Mouse (Mus musculus): ENCODE data around the gene Lbhd2. TPM values are rescaled to one million over a fixed set of nuclear protein-coding genes. Genes with fewer than 3 reads are reported as not detected.

Gene Lbhd2
- polyA plus RNA-seq, 1 experiment from 2014 or later = 14.3 TPM

DNA sequence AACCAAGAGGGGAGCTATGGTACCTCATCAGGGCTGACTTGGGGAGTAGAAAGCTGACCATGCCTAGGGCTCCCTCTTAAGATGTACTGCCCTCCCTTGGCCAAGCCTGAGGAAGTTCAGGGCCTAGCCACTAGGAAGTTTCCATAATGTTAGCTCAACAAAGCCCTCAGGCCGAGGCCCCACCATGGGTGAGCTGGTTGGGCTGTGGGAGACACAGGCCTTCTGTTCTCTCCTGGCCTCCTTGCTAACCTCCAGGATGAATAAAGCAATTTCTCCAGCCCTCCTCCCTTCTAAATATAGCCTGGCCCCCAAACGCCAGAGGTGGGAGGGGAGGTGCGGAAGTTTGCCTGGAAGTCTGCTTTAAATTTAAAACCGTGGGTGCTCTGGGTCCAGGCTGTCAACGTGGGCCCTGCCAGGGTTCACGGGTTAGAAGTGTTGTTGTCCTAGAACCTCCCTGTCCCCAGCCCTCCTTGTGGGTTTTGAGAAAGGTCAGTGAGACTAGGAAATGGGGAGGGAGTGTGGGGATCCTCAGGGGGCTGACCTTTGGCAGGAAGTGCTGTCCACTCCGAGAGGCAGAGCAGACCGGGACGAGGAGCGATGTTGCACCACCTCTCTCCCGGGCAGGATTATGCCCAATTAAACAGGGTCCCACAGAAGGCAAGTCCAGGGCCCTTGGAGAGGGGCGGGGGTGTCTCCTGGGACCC lies 6.1 kb downstream of the Lbhd2 start:
- peak; percentile 74 for DNase-seq (ENCODE audit: low spot score)
- no peaks in the 10 kb centered on the region for H3K9me3 ChIP-seq (replicated peaks; ENCODE audit: low read length)
- no peaks in the 10 kb centered on the region for H3K27me3 ChIP-seq (ENCODE audit: insufficient read depth, low read length)
- peak overlapping the region; percentile 41; the same call in 1 of the 2 replicates for H3K9ac ChIP-seq (ENCODE audit: low read depth, low read length)
- H3K4me2 ChIP-seq (ENCODE audit: low read length) = peak overlapping the region; percentile 56
- no peaks in the 10 kb centered on the region for H3K36me3 ChIP-seq (ENCODE audit: insufficient read depth, low read length)
- peak; percentile 51 for TF ChIP-seq CTCF (IDR thresholded peaks at IDR 0.05; ENCODE audit: low read depth)
- 14% methylated on average over 12 of the region's 12 CpGs for WGBS
- peak; percentile 8 for ATAC-seq (replicated peaks; ENCODE audit: low FRiP score, low read depth)
- H3K4me3 ChIP-seq (replicated peaks; ENCODE audit: low read depth, low read length) = peak overlapping the region; percentile 20; the same call in 1 of the 2 replicates
- peak overlapping the region; percentile 81 for H3K27ac ChIP-seq
- peaks cover 14% of the 10 kb centered on the region for H3K4me1 ChIP-seq (replicated peaks; ENCODE audit: insufficient read depth, low read length)

DNA sequence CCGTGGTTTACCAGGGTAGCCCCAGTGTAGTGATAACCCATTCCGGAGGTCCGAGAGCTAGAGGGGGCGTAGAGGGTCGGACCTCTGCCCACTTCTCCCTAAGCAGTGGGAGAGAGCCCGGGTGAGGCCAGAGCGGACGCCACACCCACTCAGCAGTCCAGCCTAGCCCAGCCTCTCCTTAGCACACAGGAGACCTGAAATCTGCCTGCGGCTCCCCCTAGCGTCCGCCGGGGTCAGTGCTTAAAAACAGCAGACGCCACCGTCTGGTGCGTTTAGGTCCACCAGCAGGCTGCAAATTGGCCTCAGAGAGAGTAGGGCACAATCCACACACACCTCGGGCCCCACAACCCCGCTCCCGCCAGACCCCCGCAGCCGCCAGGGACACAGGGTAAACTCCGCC lies 6.7 kb downstream of the Lbhd2 start:
- WGBS = 2% methylated on average over 21 of the region's 21 CpGs
- H3K4me3 ChIP-seq (replicated peaks; ENCODE audit: low read depth, low read length) = peak overlapping the region; percentile 20; the same call in 1 of the 2 replicates
- peak; percentile 99 for TF ChIP-seq CTCF (IDR thresholded peaks at IDR 0.05; ENCODE audit: low read depth)
- no peaks in the 10 kb centered on the region for H3K9me3 ChIP-seq (replicated peaks; ENCODE audit: low read length)
- peak overlapping the region; percentile 56 for H3K4me2 ChIP-seq (ENCODE audit: low read length)
- peak overlapping the region; percentile 81 for H3K27ac ChIP-seq
- peak overlapping the region; percentile 41; the same call in 1 of the 2 replicates for H3K9ac ChIP-seq (ENCODE audit: low read depth, low read length)
- no peaks in the 10 kb centered on the region for H3K27me3 ChIP-seq (ENCODE audit: insufficient read depth, low read length)
- ATAC-seq (replicated peaks; ENCODE audit: low FRiP score, low read depth) (peak; percentile 74), DNase-seq (ENCODE audit: low spot score) (peak; percentile 95)
- peaks cover 14% of the 10 kb centered on the region for H3K4me1 ChIP-seq (replicated peaks; ENCODE audit: insufficient read depth, low read length)
- H3K36me3 ChIP-seq (ENCODE audit: insufficient read depth, low read length) = no peaks in the 10 kb centered on the region

DNA sequence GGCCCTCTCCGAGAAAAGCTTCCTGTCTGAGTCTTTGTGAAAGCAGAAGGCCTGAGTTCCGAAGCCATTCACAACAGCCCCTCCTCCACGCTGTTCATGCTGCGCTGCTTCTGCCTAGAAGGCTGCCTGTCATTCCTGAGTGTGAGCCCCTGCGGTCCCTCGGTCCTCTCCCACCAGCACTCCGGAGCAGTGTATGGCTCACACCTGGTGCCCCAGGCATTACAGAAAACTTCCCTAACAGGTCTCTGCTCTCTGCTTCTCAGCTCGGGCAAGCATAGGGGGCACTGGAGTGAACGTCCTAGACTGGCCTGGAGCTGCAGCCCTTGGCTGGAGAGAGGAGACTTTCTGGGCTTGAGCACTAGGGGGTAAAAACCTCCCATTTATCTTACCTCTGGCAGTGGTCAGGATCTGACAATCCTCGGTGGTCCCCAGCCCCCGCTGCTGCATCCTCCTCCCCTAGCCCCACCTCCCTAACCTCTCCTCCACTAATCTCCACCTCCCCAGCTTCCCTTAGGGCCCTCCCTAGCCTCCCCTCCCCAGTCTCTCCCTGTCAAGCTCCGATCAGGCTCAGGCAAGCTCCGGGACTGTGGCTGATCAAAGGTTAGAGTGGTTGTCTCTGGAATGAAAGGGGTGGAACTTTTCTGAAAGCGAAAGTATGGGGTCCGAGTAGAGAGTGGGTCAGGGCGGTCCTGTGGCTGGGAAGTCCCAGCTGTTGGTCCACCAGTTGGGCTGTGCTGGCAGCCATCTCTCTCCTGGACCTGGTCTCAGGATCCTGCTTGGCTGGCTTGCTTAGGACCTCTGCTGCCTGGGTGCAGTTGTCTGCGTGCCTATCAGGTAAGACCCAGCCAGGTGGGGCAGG lies 10.5 kb downstream of the Lbhd2 start, which contains the start of gene Exoc3l4:
Gene Exoc3l4 (plus strand): TSS at position 97 of the 859 bp plus-strand sequence.
- DNase-seq (ENCODE audit: low spot score) (peak; percentile 84), ATAC-seq (replicated peaks; ENCODE audit: low FRiP score, low read depth) (peak; percentile 72)
- H3K36me3 ChIP-seq (ENCODE audit: insufficient read depth, low read length) = no peaks in the 10 kb centered on the region
- no peaks in the 10 kb centered on the region for H3K27me3 ChIP-seq (ENCODE audit: insufficient read depth, low read length)
- peak; percentile 29 for TF ChIP-seq CTCF (IDR thresholded peaks at IDR 0.05; ENCODE audit: low read depth)
- H3K27ac ChIP-seq = peak within 1 kb of the TSS; percentile 48
- H3K4me1 ChIP-seq (replicated peaks; ENCODE audit: insufficient read depth, low read length) = peaks cover 14% of the 10 kb centered on the region
- H3K9ac ChIP-seq (ENCODE audit: low read depth, low read length) = peak within 1 kb of the TSS; percentile 42
- peak within 1 kb of the TSS; percentile 57 for H3K4me2 ChIP-seq (ENCODE audit: low read length)
- no peaks in the 10 kb centered on the region for H3K9me3 ChIP-seq (replicated peaks; ENCODE audit: low read length)
- 4% methylated on average over 17 of the region's 17 CpGs for WGBS
- peak within 1 kb of the TSS; percentile 29 for H3K4me3 ChIP-seq (replicated peaks; ENCODE audit: low read depth, low read length)

DNA sequence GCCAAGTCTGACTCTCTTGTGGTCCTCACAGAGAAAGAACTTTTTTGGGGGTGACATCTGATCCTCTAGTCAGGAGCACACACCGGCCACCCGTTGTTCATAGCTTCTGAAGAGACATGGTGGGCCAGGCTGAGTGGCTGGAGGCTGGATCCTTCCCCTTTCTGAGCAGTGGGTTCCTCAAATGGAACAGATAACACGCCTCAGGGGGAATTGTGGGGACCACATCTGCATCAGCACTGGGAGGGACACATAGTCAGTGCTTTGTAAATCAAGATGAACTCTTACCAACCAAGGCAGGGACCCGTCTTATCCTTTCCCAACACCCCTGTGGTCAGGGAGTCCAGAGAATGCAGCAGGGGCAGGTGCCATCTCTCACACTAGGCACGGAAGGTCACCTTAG lies 13.3 kb downstream of the Lbhd2 start:
- DNase-seq (ENCODE audit: low spot score) = no peak
- no peaks in the 10 kb centered on the region for H3K9me3 ChIP-seq (replicated peaks; ENCODE audit: low read length)
- no peak for TF ChIP-seq CTCF (IDR thresholded peaks at IDR 0.05; ENCODE audit: low read depth)
- no peak for ATAC-seq (replicated peaks; ENCODE audit: low FRiP score, low read depth)
- peaks cover 5% of the 10 kb centered on the region; the same call in 1 of the 2 replicates for H3K27me3 ChIP-seq (ENCODE audit: insufficient read depth, low read length)
- no peaks in the 10 kb centered on the region for H3K36me3 ChIP-seq (ENCODE audit: insufficient read depth, low read length)
- no peak overlapping the region for H3K4me2 ChIP-seq (ENCODE audit: low read length)
- H3K9ac ChIP-seq (ENCODE audit: low read depth, low read length) = no peak overlapping the region
- no peak overlapping the region for H3K4me3 ChIP-seq (replicated peaks; ENCODE audit: low read depth, low read length)
- WGBS = 84% methylated on average over 5 of the region's 5 CpGs
- H3K4me1 ChIP-seq (replicated peaks; ENCODE audit: insufficient read depth, low read length) = peaks cover 8% of the 10 kb centered on the region
- no peak overlapping the region for H3K27ac ChIP-seq

DNA sequence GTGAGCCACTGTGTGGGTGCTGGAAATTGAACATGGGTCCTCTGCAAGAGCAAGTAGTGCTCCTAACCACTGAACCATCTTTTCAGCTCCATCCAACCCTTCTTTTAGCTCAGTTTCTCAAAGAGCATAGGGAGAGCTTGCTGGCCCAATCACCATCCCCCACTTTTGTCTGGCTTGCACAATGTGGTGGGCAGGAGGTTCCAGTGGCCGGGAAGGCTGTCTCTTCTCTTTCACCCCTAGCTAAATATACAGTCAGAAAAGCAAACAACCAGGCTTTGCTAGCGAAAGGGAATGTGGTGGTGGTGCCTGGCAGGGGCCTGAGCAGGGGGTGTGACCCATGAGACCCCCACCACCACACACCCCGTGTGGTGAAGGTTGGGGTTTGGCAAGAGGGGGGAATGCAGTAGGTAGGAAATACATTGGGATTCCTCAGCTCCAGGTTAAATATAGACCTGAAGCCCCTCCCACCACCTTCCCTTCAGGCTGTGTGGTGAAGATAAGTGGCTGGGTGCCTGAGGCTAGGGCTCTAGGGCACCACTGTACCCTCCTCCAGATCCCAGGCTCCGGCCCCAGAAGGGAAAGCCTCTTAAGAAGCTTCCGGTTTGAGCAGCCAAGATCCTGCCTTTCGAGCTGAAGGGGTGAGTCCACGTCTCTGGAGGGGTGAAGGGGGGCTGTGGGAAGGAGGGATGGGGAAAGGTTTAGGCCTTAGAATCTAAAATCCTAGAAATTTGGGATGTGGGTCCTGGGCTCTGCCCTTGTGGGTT lies 14.5 kb downstream of the Lbhd2 start:
- no peaks in the 10 kb centered on the region for H3K9me3 ChIP-seq (replicated peaks; ENCODE audit: low read length)
- H3K9ac ChIP-seq (ENCODE audit: low read depth, low read length) = no peak overlapping the region
- no peak overlapping the region for H3K27ac ChIP-seq
- H3K4me2 ChIP-seq (ENCODE audit: low read length) = peak overlapping the region; percentile 18; the same call in 1 of the 2 replicates
- WGBS = 41% methylated on average over 7 of the region's 7 CpGs
- no peak overlapping the region for H3K4me3 ChIP-seq (replicated peaks; ENCODE audit: low read depth, low read length)
- H3K4me1 ChIP-seq (replicated peaks; ENCODE audit: insufficient read depth, low read length) = peaks cover 8% of the 10 kb centered on the region
- peaks cover 5% of the 10 kb centered on the region; the same call in 1 of the 2 replicates for H3K27me3 ChIP-seq (ENCODE audit: insufficient read depth, low read length)
- no peak for TF ChIP-seq CTCF (IDR thresholded peaks at IDR 0.05; ENCODE audit: low read depth)
- no peak for ATAC-seq (replicated peaks; ENCODE audit: low FRiP score, low read depth)
- H3K36me3 ChIP-seq (ENCODE audit: insufficient read depth, low read length) = no peaks in the 10 kb centered on the region
- DNase-seq (ENCODE audit: low spot score) = no peak

Measured in kidney, postnatal 0 days (tissue).